Mouse (Mus musculus): Measurements from ENCODE around the gene Aplnr. TPM values are rescaled to one million over a fixed set of nuclear protein-coding genes. Genes with fewer than 3 reads are reported as not detected.

Aplnr gene
- polyA plus RNA-seq, 1 experiment from 2014 or later, result 0.12 TPM

DNA sequence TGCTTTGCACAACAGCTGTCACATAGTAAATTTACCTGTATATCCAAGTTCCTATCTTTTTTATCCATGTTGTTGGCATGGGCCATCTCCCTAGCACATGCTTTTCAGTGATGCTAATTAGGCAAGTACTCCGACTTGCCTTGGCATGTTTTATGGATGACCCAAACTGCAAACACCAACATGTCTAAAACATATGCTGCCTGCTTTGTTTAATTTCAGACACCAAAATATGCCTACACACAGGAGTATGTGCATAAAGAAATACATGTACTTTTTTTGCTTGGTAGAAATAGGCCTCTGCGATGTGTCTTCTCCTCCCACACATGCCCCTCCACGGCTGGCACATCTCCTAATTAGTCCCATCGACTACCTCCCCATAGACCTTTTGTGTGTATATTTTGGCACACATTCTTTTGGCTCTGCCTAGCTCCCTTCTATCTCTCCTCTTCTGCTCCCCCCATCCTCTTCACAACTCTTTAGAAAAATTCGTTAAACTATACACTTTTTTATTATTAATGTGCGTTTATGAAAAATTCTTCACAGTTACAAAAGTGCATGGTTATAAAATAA is 51.6 kb downstream of the Aplnr start:
- in situ Hi-C loops (cut with MboI; ENCODE audit: low pct_unique_long_range_greater_than_20kb), result no loop called here
- ChIA-PET POLR2A (no interaction called here), CTCF (no interaction called here)
- ATAC-seq (no peak), DNase-seq (ENCODE audit: low read depth, low spot score) (no peak)
- peaks cover 22% of the 10 kb centered on the region for H3K27me3 ChIP-seq
- TF ChIP-seq CTCF (IDR thresholded peaks at IDR 0.05), result no peak

Other genes starting within 250 kb of the Aplnr start
- 0.82 TPM for gene Rtn4rl2, start 249.5 kb upstream of the Aplnr start, polyA plus RNA-seq (2021)
- not detected for gene Slc43a3, start 199.6 kb upstream of the Aplnr start, polyA plus RNA-seq (2021)
- gene Prg2, start 155.8 kb upstream of the Aplnr start, polyA plus RNA-seq (2021), result not detected
- not detected for gene Prg3, start 148.0 kb upstream of the Aplnr start, polyA plus RNA-seq (2021)
- 224 TPM for gene Ssrp1, start 99.0 kb upstream of the Aplnr start, polyA plus RNA-seq (2021)
- 0.27 TPM for gene P2rx3, start 98.8 kb upstream of the Aplnr start, polyA plus RNA-seq (2021)
- gene Tnks1bp1, start 88.2 kb upstream of the Aplnr start, polyA plus RNA-seq (2021), result 105 TPM
- 0.03 TPM for gene Lrrc55, start 61.0 kb downstream of the Aplnr start, polyA plus RNA-seq (2021)
- gene Olfr987, start 203.1 kb downstream of the Aplnr start, polyA plus RNA-seq (2021), result not detected
- not detected for gene Olfr988, start 227.0 kb downstream of the Aplnr start, polyA plus RNA-seq (2021)

Measured in Patski (cell line).